Mouse (Mus musculus): ENCODE results near the gene Sys1.

Gene Sys1

DNA sequence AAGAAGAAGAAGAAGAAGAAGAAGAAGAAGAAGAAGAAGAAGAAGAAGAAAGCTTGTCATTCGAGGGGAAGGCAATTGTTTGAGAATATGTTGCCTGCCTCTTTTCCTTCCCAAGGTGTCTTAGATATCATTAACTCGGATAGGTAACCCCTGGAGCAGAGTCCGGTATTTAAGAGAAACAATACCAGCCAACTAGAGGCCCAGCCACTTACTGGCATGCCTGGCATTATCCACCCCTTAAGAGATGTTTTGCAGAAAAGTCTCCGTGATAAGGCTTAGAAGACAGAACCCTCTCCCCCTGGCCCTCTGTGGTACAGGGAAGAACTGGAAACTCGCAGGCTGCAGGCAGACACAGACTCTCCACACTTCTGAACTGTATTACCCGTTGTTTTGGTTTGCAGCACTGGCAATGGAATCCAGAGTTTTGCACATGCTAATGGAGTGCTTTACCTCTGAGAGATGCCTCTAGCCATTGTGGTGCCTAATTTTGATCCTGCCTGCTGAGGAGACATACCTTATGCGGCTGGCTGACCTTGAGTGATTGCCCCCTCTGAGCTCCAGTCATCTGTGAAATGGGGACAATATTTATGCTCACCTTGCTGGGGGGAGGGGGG, 2.8 kb upstream of the Sys1 start:
- DNase-seq, result no peak

DNA sequence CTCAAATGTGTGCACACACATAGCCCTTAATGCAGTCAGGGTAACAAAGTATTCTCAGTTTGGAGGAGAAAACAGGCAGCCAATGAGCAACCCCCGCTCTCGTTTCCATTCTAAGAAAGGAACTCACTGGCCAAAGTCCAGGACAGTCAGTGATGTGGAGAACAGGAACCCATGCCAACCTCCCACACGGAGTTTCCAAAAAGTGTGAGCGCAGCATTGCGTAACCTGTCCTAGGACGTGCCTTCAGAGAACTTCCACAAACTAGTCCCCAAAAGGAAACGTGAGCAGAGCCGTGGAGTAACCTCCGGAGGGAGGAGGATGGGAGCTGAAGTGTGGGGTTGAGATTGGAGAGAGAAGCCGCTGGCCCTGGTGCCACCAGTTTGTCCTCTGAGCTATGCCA, 1.9 kb upstream of the Sys1 start:
- peak; percentile 77 to 84 for DNase-seq

DNA sequence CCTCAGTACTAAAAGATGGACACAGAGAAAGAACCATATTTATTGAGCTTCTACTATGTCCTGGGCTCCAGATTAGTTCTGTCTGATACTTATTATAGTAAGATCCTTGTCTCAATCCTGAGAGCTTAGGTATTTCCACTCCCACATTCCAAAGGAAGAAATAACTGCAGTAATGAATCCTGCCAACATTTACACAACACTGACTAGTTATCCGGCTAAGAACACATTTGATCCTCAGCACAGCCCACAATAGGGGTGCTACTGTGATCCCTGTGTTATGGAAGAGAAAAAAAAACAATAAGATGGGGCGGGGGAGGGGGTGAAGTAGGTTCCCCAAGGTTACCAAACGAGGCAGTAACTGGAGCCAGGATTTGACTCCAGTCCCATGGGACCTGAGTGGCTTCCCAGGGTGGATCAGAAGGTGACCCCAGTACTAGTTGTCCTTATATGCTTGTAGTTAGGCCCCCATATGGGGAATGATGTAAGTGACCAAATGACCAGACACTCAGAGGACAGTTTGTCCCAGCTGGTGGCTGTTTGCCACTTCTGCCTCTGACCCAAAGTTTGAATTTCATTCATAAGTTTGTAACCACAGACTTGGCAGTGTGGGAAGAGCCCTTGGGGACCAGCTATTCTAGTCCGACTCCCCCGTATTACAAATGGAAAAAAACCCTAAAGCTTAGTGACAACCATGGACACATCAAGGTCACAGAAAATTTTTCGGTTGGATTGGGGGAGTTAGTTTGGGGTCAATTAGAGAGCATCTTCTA, 1.2 kb upstream of the Sys1 start:
- DNase-seq, result peak in 1 of 2 experiments; percentile 59

DNA sequence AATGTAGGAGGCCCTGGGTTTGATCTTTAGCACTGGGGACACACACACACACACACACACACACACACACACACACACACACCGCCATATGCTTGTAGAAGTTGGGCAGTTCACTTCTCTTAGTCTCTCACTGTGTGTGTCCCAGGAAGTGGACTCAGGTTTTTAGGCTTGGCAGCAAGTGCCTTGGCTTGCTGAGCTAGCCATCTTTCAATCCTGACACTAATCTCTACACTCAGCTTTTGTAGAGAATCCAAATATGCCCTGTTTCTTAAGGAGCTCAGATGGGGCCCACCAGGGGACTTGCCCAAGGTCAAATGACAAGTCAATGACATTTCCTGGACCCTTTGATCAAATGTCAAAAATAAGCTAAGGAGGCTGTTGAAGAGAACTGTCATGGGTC, 351 bp upstream of the Sys1 start:
- no peak for DNase-seq

DNA sequence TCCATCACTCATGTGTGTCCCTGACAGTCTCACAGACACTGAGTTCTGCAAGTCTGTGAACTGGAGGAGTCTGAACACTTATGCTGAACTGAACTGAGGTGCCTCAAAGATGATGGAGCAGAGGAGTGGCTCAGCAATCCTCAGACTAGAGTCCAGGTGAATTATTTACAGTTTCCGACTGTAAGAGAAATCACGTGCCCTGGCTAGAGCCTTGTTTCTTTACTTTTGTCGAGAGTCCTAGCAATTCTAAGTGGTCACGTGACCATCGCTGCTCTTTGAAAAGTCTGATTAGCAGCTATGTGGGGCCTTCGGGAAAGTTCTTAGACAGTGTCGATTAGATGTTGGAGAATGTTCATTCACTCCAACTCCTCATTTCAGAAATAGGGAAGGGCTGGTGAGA, 1.2 kb downstream of the Sys1 start:
- peak; percentile 59 to 64 for DNase-seq

DNA sequence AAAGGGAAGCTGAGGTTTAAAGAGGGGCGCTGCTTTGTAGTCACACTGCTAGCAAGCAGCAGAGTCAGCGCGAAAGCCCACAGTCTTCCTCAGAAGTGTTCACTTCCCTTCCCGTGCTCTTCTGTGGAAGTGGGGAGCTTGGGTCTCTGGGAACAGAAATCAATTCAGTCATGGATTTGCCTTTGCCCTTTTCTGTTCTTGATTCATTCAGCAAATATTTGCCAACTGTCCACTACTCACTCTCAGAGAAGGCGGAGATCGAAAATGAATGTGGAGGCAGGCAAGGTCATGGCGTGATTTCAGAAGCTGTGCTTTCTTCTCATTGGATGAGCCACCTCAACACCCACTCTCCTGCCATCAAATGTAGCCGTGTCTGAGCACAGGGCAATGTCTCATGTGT, 1.8 kb downstream of the Sys1 start:
- DNase-seq, result no peak

DNA sequence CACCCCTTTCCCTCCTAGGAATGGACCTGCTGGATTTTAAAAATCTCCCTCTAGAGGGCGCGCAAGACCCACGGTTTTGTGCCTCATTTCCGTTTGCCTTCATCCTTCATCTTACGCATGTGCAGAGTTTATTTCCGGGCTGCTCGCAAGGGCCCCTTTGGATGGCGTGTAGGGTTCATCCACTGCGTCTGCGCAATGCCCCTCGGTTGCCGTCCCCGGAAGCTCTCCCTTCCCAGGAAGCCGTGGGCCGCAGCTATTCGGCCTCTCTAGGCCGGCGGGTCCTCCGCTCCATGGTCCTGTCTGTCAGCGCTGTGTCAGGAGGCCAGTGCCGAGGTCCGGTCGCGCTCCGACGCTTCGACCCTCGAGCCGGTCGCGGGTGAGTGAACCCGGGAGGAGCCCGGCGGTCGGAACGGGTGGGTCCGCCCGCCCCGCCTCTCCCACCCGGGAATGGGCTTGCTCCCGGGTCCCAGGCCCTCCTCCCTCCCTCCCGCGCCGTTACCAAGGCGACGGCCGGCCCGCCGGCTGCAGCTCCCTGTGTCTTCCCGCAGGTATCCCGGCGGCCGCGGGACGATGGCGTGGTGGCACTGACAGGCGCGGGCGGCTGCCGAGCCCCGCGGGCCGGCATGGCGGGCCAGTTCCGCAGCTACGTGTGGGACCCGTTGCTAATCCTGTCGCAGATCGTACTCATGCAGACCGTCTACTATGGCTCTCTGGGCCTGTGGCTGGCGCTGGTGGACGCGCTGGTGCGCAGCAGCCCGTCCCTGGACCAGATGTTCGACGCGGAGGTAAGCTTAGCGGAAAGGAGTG, 4.2 kb downstream of the Sys1 start, which contains the start of gene Gm20458:
TSS of gene Gm20458 (plus strand) at position 223 of the 807 bp plus-strand sequence.
- DNase-seq, result peak; percentile 96 to 98

DNA sequence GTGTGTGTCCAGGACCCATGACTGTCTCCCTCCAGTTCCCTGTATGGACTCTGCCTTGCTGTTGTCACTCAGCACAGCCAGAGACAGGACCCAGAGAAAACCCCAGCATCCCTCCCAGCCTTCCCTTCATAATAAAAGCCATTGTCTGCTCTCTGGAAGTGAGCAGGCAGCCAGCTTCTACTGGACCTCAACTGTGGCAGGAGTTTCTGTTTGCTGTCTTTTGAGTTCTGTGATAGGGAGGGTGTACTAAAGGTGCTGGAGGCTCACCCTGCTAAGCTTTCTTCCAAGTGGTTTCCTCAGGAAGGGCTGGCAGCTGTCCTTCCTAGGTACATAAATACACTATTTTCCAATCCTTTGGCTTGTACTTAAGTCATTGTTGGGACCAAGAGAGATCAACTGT, 8.4 kb downstream of the Sys1 start:
- no peak for DNase-seq

DNA sequence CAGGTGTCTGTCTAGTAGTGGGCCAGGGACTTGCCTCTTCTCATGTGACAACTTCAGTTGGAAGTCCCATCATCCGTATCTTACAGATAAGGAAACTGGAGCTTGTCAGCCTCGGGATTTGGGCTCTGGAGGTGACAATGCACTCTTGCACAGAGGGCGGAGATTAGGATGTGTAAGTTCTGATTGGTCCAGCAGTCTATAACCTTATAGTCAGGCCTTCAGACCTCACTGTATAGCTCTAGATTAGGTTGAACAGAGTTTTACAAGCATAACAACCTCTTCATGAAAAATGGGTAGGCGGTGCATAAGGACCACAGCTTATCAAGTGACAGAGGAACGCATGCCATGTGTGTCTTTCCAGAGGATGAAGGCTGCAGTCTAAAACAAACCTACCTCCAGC, 10.0 kb downstream of the Sys1 start:
- no peak for DNase-seq

DNA sequence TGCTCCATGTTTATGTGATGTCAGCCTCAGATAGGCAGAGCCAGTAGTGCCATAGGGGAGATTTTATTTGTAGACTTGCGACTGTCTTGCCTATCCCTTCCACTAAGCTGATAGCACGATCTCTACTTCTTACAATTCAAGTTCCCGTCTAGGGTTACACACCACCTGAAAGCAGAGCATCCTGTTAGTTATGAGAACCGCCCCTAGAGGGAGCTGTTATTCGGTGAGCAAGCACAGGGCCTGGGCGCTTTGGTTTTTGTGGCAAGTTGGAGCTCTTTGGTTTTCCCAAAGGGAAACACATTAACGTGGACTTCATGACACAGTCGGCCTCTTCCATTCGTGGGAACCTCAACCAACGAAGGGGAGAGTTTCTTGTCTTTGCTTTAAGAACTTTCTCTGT, 13.5 kb downstream of the Sys1 start:
- DNase-seq, result peak; percentile 38 to 77

DNA sequence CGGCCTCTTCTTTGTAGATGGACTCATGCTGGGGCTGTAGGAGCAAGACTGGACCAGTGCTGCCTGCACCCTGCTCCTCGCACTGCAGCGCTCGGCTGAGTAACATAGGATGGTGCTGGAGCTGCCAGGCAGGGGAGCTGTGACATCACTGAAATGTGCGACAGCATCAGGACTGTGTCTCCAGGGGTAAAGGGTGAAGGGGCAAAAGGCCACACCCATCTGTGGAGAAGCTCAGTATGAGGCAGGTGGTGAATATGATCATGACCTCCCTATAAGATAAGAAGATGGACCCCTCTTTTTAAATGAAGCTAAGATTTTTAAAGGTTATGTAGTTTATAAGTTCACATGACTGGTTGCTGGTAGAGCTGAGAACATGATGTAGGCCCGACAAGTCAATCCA, 16.9 kb downstream of the Sys1 start, which contains the start of gene Trp53tg5:
TSS of gene Trp53tg5 (minus strand) at position 101 of the 400 bp plus-strand sequence.
- DNase-seq, result no peak

DNA sequence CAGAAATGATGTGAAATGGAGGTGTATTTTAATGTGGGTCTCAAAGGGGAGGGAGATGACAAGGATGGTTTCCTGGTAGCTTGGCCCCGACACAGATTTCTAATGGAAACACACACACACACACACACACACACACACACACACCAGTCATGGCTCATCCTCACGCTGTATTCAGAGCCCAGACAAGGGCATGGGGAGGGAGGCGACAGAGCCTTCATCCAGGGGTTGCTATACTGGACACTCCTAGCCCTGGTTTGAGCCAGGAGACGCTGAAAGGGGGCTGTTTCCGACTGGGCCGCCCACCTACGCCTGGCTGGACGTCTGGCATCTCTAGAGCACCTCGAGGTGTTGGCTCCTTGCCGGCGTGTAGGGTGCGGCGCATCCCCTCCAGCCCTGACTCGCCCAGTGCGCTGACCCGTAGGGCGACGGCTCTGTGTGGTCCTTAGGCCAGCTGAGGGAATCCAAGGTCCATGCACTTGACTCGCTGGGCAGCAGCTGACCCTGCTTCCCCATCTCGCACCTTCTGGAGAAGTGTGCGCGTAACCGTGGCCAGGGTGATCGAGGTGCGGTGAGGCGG, 29.0 kb downstream of the Sys1 start, which contains the start of gene Dbndd2:
TSS of gene Dbndd2 (plus strand) at position 426 of the 577 bp plus-strand sequence.
- peak; percentile 60 to 76 for DNase-seq

DNA sequence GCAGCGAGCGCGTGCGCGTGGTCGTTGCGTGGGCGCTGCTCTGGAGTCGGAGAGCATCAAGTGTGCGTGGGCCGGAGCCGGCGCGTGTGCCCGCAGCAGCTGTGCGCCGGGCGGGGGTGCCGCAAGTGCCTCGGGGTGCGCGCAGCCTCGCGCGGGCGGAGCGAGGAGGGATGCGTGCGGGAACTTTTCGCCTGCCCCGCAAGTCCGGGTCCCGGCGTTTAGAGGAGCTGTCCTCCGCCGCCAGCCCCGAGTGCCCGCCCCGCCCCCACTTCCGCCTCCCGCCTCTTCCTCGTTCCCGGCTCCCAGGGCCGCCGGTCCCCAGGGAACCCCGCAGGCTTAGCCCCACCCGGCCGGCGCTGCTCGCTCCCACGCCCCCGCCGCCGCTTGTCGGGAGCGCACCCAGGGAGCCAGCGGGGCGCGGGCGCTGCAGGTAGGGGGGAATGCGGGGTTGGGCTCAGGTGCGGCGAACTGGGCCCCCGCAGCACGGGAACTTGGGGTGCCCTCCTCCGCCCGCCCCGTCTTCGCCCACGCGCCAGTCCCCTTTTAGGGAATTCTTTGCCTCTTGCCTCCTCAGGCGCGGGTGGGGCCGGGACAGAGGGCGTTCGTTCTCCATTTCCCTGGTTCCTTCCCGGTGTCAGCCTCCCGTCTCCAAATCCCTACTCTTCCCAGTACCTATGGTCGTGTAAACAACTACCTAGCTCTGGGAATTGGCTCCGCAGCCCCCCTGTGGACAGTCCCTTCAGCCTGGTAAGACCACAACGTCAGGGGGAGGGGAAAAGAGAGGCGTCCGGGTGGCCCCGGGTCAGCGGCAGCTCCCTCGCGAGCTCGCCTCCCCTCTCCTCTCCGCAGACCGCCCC, 29.7 kb downstream of the Sys1 start:
- peak; percentile 74 to 78 for DNase-seq

DNA sequence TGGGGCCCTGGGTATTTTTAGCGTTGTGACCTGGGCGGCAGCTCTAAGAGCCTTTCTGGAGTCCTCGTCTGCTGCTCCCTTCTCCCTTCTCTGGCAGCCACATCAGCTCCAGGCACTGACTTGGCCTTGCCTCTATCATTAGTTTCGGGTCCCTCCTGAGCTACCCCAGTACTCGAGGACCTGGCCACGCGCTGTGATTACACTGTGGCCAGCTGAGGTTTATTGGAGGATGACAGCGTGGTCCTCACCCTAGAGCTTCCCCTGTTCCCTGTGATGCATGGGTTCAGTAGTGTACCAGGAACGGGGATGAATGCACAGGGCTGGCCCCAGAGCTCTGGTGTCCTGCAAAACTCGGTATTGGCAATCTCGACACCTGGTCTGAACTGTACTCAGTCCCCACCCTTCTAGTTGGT, 30.4 kb downstream of the Sys1 start:
- DNase-seq, result no peak

DNA sequence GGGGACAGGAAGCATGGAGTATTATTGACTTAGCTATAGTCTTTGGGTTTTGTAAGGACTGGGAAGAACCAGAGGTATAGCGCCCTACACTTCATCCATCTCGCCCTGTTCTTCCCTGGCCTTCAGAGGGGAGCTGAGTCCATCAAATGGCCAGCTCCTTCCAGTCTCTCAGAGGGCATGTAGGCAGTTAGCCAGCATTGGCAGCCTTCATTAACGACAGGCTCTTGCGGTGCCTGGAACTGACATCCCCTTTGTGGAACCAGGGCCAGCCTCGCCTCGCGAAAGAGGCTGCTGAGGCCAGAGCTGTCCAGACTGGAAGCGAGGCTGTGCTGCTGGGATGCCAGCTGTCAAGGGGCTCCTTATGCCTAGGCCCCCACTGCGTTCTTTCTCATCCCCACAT, 31.0 kb downstream of the Sys1 start:
- DNase-seq, result no peak

DNA sequence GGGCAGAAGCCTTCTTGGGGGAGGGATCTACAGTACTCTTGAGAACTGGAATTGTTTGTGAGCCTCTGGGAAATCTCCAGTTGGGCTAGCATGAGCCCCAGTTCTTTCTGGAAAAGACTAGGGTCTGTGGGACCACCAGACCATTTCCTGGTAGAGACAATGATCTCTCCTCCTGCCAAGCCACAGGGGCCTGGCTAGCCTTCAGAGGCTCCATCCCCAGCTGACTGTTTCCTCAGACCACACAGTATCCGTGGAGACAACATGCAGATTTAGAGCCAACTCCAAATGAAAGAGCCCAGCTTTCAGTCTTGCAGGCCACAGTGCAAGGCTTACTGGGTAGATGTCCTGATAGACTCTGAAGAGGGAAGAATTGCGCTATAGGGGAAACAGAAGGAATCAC, 37.4 kb downstream of the Sys1 start:
- no peak for DNase-seq

DNA sequence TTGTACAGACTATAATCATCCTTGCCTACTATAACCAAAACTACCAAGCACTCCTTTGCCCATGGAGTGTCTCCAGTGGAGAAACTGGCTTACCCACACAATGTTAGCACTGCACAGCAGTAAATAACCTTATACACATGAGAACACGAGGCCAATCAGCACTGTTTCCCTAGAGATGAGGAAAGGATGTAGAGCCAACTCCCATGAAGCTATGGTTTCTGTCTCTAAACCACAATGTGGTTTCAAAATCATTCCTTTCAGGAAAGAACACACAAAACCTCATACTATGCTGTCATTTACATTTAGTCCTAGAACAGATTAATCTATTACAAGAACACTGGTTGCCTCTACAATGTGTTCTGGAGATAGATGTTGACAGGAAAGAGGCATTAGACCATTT, 39.6 kb downstream of the Sys1 start:
- DNase-seq, result no peak

DNA sequence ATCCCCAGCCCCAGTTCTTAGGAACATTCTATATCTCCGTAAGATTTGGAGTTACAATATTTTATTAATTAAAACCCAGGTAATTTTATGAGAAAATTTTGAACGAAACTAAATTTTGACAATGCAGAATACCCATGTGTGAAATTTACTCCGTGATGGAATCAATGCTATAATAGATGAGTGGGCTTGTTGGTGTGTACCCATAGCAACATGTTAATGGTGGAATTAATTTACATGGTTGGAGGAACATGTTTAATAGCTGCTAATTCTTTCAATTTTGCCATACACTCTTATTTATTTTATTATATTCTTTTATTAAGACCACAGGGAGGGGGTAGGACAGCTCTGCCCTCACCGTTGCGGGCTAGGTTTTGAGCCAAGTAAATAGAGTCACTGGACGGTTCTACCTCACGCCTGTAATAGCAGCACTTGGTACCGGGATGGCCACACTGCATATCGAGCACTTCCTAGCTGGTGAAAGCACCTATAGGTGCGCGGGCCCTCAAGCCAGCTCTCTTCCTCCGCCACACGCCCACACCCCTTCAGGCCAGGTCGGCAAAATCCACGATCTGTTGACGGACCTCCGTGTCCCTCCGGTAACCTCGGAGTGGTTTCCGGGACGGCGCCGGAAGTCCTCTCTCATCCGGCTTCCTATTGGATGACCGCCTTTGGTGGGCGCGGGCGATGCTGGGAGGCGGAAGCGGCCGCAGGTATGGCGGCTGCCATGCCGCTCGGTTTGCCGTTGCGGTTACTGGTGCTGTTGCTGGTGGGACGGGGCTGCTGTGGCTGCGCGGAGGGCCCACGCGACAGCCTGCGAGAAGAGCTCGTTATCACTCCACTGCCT, 40.3 kb downstream of the Sys1 start, which contains the start of gene Pigt:
TSS of gene Pigt (plus strand) at position 674 of the 844 bp plus-strand sequence.
- peak; percentile 89 to 91 for DNase-seq

DNA sequence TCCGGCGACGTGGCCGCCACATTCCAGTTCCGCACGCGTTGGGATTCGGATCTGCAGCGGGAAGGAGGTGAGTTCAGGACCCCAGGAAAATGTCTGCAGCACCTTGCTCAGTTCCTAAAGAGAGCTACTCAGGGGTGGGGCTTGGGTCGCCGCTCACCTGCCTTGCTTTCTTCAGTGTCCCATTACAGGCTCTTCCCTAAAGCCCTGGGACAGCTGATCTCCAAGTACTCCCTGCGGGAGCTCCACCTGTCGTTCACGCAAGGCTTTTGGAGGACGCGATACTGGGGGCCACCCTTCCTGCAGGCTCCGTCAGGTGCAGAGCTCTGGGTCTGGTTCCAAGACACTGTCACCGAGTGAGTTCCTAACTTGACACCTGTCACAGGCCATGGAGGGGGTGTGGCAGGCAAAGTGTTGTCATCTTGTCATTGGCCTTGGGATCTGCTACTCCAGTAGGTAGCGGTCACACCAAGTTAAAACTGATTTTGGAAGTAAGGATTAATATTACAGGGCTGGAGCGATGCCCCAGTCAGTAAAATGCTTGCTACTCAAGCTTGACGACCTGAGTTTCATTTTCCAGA, 41.0 kb downstream of the Sys1 start:
- DNase-seq, result no peak

DNA sequence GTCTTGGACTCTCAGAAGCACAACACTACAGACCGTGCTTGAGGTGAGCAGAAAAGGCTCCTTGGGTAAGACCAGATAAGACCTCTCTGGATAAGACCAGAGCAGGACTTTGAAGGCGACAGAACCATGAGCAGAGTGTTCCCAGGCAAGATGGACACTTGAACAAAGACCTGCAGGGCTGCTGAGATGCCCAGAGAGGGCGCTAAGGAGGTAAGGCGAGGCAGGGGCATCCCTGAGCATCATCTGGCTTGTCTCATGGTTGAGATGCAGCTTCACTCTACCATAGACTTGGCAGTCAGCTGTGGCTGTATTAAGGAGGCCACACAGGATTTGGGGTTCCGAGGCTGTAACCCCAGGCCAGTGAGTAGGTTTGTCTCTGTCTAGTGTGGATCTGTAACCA, 42.6 kb downstream of the Sys1 start:
- DNase-seq, result no peak

DNA sequence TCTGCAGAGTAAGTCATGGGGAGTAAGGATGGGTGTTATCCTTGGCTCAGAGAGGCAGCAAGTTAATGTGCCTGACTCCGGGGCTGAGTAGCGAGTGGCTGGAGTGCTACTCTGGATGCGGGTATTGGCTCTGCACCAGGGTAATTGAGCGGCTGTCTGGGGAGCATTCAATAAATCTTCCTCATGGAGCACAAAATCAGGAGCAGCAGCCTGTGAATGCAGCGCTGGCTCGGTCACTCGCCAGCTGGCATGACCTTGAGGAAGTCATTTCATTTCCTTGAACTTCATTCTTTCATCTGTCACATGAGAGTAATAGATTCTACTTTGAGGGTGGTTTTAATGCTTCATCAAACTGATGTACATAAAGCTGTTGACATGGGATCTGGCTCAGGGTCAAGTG, 43.7 kb downstream of the Sys1 start:
- DNase-seq, result no peak
